Mouse (Mus musculus) bone marrow, adult 2 months (tissue): Measurements from ENCODE around the gene Slc3a2.
A peak's percentile ranks its signal among the peaks of the same experiment; 100 is the strongest.

Experiments
- CTCF ChIP-seq: fragments of 200-500 bp; IDR thresholded peaks from 2 replicates; pipeline ENCODE4 v1.5.1; 2011; ENCODE audit warnings: low read length, control low read depth; ENCODE audit not compliant: control insufficient read depth, insufficient read depth
- POLR2A ChIP-seq: fragments of 200-500 bp; IDR thresholded peaks from 2 replicates; pipeline ENCODE4 v1.6.1; 2011; ENCODE audit warnings: low read depth, mild to moderate bottlenecking, control low read depth, low read length, borderline replicate concordance; ENCODE audit not compliant: control insufficient read depth

DNA sequence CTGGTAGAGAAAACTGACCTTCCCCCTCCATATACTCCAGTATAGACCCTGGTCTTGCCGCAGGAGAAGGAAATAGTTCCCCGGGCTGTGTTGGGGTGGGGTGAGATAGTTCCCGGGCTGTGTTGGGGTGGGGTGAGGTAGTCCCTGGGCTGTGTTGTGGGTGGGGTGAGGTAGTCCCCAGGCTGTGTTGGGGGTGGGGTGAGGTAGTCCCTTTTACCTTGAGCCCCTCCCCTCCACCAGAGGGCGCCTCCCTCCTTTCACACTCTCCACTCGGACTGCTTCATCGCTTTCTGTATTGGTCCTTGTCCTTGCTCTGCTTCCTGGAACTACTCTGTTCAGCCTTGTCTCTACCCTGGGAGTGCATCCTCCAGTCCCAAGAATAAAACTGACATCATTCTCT is 27.8 kb downstream of the Slc3a2 start:
- peak; percentile 70 for TF ChIP-seq CTCF
- TF ChIP-seq POLR2A: no peak
